Mouse (Mus musculus) E14TG2a.4 (cell line): Measurements from ENCODE around the gene Etl4.
"Not testable (repeated sequence)": the region's sequence is repeated elsewhere in the genome, so short reads cannot be mapped to it uniquely, and the experiment has no call there.

Experiments used
- H3K27me3 ChIP-seq: 2 replicates; pipeline ENCODE4 v1.6.1; 2014; ENCODE audit warnings: low read length, control low read depth; ENCODE audit not compliant: insufficient read depth
- H3K36me3 ChIP-seq: 2 replicates; pipeline ENCODE4 v1.6.1; 2014; ENCODE audit warnings: low read length, control low read depth; ENCODE audit not compliant: insufficient read depth
- H3K4me1 ChIP-seq: replicated peaks from 2 replicates; pipeline ENCODE4 v1.6.1; 2014; ENCODE audit warnings: low read depth, low read length, control low read depth
- H3K4me3 ChIP-seq: replicated peaks from 2 replicates; pipeline ENCODE4 v1.5.1; 2014; ENCODE audit warnings: mild to moderate bottlenecking, low read length
- H3K9me3 ChIP-seq: 2 replicates; pipeline ENCODE4 v1.6.1; 2014; ENCODE audit warnings: low read length, control low read depth
- CTCF ChIP-seq: conservative IDR thresholded peaks from 2 replicates; pipeline ENCODE4 v1.5.1; 2014; ENCODE audit warnings: low read length
- NANOG ChIP-seq: IDR thresholded peaks from 2 replicates; pipeline ENCODE4 v1.6.1; 2014; ENCODE audit warnings: borderline replicate concordance, low read length, mixed read lengths
- POU5F1 ChIP-seq: IDR thresholded peaks from 2 replicates; pipeline ENCODE4 v1.6.1; 2014; ENCODE audit warnings: low read length, borderline replicate concordance

Etl4 gene

GRCm38 (mm10) chr2:20111703-20112102 is 202.1 kb downstream of the Etl4 start:
- H3K27me3 ChIP-seq, result no peaks in the 10 kb centered on the region
- H3K9me3 ChIP-seq, result no peaks in the 10 kb centered on the region
- TF ChIP-seq NANOG (no peak), CTCF (no peak), POU5F1 (no peak)
- no peaks in the 10 kb centered on the region for H3K36me3 ChIP-seq
- no peaks in the 10 kb centered on the region for H3K4me1 ChIP-seq
- no peak overlapping the region for H3K4me3 ChIP-seq

GRCm38 (mm10) chr2:20125914-20126313 is 216.3 kb downstream of the Etl4 start:
- H3K4me1 ChIP-seq, result 0 out of 2 replicates have a peak, but pooled peaks cover 3% of the 10 kb centered on the region
- TF ChIP-seq CTCF (no peak), POU5F1 (no peak), NANOG (no peak)
- no peak overlapping the region for H3K4me3 ChIP-seq
- no peaks in the 10 kb centered on the region for H3K9me3 ChIP-seq
- no peaks in the 10 kb centered on the region for H3K27me3 ChIP-seq
- no peaks in the 10 kb centered on the region for H3K36me3 ChIP-seq

DNA sequence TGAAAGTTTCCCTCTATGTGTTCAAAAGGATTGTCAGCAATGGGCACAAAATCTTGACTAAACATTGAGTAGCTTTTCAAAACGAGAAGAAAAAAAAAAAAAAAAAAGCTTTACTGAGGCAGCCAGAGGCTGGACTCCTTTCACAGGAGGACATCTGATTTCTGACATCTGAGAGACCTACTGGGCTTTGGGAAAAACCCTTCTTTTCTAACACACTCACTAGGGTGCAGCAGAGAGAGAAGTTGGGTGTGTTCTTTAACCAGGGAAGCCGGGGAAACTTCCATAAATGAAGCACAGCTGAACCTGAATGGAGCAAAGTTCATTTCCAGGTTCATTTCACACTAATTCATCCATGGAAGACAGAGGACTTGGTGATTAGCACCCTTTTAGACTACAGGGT is 222.2 kb downstream of the Etl4 start:
- Histone ChIP-seq H3K27me3 (no peaks in the 10 kb centered on the region), H3K9me3 (peaks cover 24% of the 10 kb centered on the region), H3K4me3 (no peak overlapping the region), H3K36me3 (no peaks in the 10 kb centered on the region), H3K4me1 (peaks cover 6% of the 10 kb centered on the region; the same call in 1 of the 2 replicates)
- TF ChIP-seq CTCF, result no peak

GRCm38 (mm10) chr2:20138426-20138825 is 228.8 kb downstream of the Etl4 start:
- H3K4me1 ChIP-seq, result peaks cover 5% of the 10 kb centered on the region; the same call in 1 of the 2 replicates
- no peaks in the 10 kb centered on the region for H3K27me3 ChIP-seq
- no peaks in the 10 kb centered on the region for H3K36me3 ChIP-seq
- peaks cover 45% of the 10 kb centered on the region for H3K9me3 ChIP-seq
- TF ChIP-seq CTCF (no peak), POU5F1 (no peak), NANOG (no peak)
- no peak overlapping the region for H3K4me3 ChIP-seq

- Histone ChIP-seq H3K27me3 (no peaks in the 10 kb centered on the region), H3K36me3 (no peaks in the 10 kb centered on the region), H3K4me3 (no peak overlapping the region), H3K9me3 (peaks cover 20% of the 10 kb centered on the region), H3K4me1 (no peaks in the 10 kb centered on the region)
- TF ChIP-seq POU5F1, result no peak
- no peak for TF ChIP-seq NANOG
- TF ChIP-seq CTCF, result no peak
These were observed 235.8 kb downstream of the Etl4 start for GRCm38 (mm10) chr2:20145368-20145767.

DNA sequence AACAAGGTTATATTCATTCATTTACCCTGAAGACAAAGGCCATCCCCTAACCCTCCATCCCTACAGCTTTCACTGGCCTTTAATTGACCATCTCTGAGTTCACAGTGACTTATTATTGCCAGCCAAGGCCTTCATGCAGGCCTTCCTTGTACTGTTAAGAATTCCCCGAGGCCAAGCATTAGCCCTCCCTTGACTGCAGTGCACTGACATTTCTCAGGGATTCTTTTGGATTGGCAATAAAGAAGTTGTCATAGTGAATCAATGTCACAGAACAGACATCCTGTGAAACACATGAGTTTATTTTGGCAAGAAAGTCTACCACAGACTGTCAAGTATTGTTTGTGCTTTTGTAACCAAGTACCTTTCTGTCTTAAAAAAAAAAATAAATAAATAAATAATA is 257.5 kb downstream of the Etl4 start:
- H3K4me3 ChIP-seq, result no peak overlapping the region
- no peaks in the 10 kb centered on the region for H3K9me3 ChIP-seq
- H3K4me1 ChIP-seq, result no peaks in the 10 kb centered on the region
- no peaks in the 10 kb centered on the region for H3K27me3 ChIP-seq
- no peak for TF ChIP-seq NANOG
- no peak for TF ChIP-seq POU5F1
- H3K36me3 ChIP-seq, result no peaks in the 10 kb centered on the region

- Histone ChIP-seq H3K9me3 (no peaks in the 10 kb centered on the region), H3K4me1 (no peaks in the 10 kb centered on the region), H3K36me3 (no peaks in the 10 kb centered on the region), H3K4me3 (no peak overlapping the region), H3K27me3 (no peaks in the 10 kb centered on the region)
- TF ChIP-seq POU5F1, result no peak
- TF ChIP-seq NANOG, result no peak
- no peak for TF ChIP-seq CTCF
These were observed 258.0 kb downstream of the Etl4 start for GRCm38 (mm10) chr2:20167566-20167965.

GRCm38 (mm10) chr2:20168156-20168555 is 258.6 kb downstream of the Etl4 start:
- Histone ChIP-seq H3K27me3 (no peaks in the 10 kb centered on the region), H3K9me3 (peaks cover 6% of the 10 kb centered on the region; the same call in 1 of the 2 replicates), H3K4me3 (no peak overlapping the region), H3K36me3 (no peaks in the 10 kb centered on the region), H3K4me1 (no peaks in the 10 kb centered on the region)
- TF ChIP-seq POU5F1, result no peak
- no peak for TF ChIP-seq CTCF
- TF ChIP-seq NANOG, result no peak

DNA sequence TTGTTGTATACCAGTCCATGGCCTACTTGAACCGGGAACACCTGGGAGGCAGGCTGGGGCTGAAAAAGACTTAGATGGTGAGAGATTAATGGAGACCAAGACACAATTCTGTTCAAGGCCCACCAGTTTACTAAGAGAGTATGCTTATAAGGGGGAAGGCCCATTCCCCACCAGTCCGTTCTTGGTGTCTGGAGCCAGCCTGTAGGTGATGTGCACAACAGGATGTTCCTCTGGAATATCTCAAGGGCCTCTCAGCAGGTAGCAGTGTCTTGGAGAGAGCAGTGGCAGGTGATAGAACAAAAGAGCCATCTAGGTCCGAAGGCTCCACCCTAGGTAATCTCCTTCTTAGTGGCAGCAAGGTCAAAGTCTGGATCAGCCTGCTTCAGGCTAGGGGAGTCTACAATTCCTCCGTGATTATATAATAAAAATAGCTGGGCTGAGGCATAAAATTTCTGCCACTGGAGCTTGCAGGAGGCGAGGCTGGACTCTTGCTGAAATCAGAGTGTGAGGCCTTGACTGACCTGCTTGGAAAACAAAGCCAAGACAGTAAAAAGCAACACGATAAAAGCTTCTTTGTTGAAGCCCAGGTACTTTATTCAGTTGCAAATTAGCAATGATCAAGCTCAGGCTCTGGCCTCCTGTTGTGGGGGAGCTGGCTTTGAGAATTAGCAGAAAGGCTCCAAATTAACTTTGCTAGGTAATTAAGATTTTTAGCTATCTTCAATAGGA is 267.0 kb downstream of the Etl4 start:
- H3K27me3 ChIP-seq, result not testable (repeated sequence)
- H3K9me3 ChIP-seq, result peaks cover 61% of the 10 kb centered on the region

DNA sequence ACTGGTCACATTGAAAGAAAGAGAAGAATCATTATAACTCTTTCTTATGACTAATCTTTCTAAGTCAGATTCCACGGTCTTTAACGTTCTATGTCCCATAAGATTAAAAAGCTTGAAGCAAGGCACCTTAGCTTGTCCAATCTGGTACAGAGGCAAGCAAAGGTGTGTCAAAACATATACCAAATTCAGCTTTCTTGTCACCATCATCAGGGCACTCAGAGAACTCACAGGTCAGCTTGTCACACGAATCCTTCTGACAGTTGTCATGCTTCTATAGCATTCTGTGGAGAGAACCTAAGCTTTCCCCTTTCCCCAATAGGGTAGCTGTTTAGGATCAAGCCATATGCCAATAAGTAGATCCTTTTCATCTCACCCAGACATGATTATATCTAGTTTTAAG is 267.7 kb downstream of the Etl4 start:
- peaks cover 67% of the 10 kb centered on the region for H3K9me3 ChIP-seq

More for the DNA sequence above, 267.0 kb downstream of the Etl4 start:
- H3K4me3 ChIP-seq, result not testable (repeated sequence)
- H3K36me3 ChIP-seq, result peaks cover 12% of the 10 kb centered on the region
- H3K4me1 ChIP-seq, result peaks cover 11% of the 10 kb centered on the region
- TF ChIP-seq NANOG (peak; percentile 70; the same call in 1 of the 2 replicates), POU5F1 (peak; percentile 8; the same call in 1 of the 2 replicates)

GRCm38 (mm10) chr2:20180561-20180960 is 271.0 kb downstream of the Etl4 start:
- not testable (repeated sequence) for H3K4me3 ChIP-seq, H3K4me1 ChIP-seq, H3K27me3 ChIP-seq
- peaks cover 14% of the 10 kb centered on the region for H3K36me3 ChIP-seq
- H3K9me3 ChIP-seq, result peaks cover 73% of the 10 kb centered on the region

More for the DNA sequence above, 267.7 kb downstream of the Etl4 start:
- Histone ChIP-seq H3K4me1 (peaks cover 11% of the 10 kb centered on the region), H3K36me3 (peaks cover 12% of the 10 kb centered on the region)
- H3K27me3 ChIP-seq, H3K4me3 ChIP-seq: not testable (repeated sequence)

GRCm38 (mm10) chr2:20187223-20187622 is 277.6 kb downstream of the Etl4 start:
- not testable (repeated sequence) for H3K4me3 ChIP-seq, H3K36me3 ChIP-seq, H3K27me3 ChIP-seq, H3K4me1 ChIP-seq
- peaks cover 31% of the 10 kb centered on the region for H3K9me3 ChIP-seq
